ENCODE assay signal across 8 mouse cellular contexts in genomic region chr9:108002778-108003530, GRCm38 (mm10). TPM values are rescaled to one million over a fixed set of nuclear protein-coding genes. Genes with fewer than 3 reads are reported as not detected.
DNase-seq lines count a peak whose midpoint lies in the region; ATAC-seq and TF ChIP-seq lines count a peak whose summit lies in the region.

No protein-coding gene starts in this region.

- peak overlapping the region; percentile 78 for H3K4me2 ChIP-seq in liver, embryonic 15.5 days
- peak overlapping the region; percentile 61 for H3K4me2 ChIP-seq in stomach, embryonic 15.5 days

- intact Hi-C loops in gastrocnemius, adult 2 months (cut with DNase I) = loop anchor here (5.0 kb wide), 1 partner anchor 41 kb away; no protein-coding TSS in a partner anchor
- intact Hi-C loops in gastrocnemius, postnatal 14 days (cut with DNase I; ENCODE audit: low total_unique reads) = no loop called here

- H3K4me1 ChIP-seq in thymus, adult 2 months (replicated peaks; ENCODE audit: control insufficient read depth, insufficient read depth, low read length) = peaks cover 6% of the 10 kb centered on the region
- peaks cover 51% of the 10 kb centered on the region for H3K4me1 ChIP-seq in liver, embryonic 15.5 days (replicated peaks)
- 0 out of 2 replicates have a peak, but pooled peaks cover 7% of the 10 kb centered on the region for H3K4me1 ChIP-seq in stomach, embryonic 15.5 days

- no peaks in the 10 kb centered on the region for H3K9me3 ChIP-seq in liver, embryonic 15.5 days (replicated peaks)
- no peaks in the 10 kb centered on the region for H3K9me3 ChIP-seq in stomach, embryonic 15.5 days

- peak overlapping the region; percentile 77 for H3K4me3 ChIP-seq in gastrocnemius, adult 2 months
- H3K4me3 ChIP-seq in thymus, adult 2 months (ENCODE audit: control insufficient read depth, insufficient read depth, low read length) = peak overlapping the region; percentile 92
- H3K4me3 ChIP-seq in liver, embryonic 15.5 days (replicated peaks) = peak overlapping the region; percentile 100
- peak overlapping the region; percentile 100 for H3K4me3 ChIP-seq in stomach, embryonic 15.5 days (replicated peaks)

- no peak for DNase-seq in gastrocnemius, adult 2 months
- DNase-seq in gastrocnemius, postnatal 4 days (ENCODE audit: low spot score in 2 of 2) = no peak
- no peak for DNase-seq in thymus, adult 2 months
- DNase-seq in thymus, postnatal 25 days = no peak
- DNase-seq in gastrocnemius, postnatal 14 days = peak; percentile 56
- DNase-seq in urinary bladder, postnatal 4 days (ENCODE audit: low spot score in 2 of 2) = no peak

- H3K27me3 ChIP-seq in thymus, adult 2 months (ENCODE audit: control insufficient read depth, insufficient read depth, low read length) = no peaks in the 10 kb centered on the region
- H3K27me3 ChIP-seq in liver, embryonic 15.5 days = no peaks in the 10 kb centered on the region
- H3K27me3 ChIP-seq in stomach, embryonic 15.5 days (replicated peaks) = no peaks in the 10 kb centered on the region

- TF ChIP-seq CTCF in gastrocnemius, adult 2 months (IDR thresholded peaks at IDR 0.05) = no peak
- TF ChIP-seq CTCF in thymus, adult 2 months (IDR thresholded peaks at IDR 0.05; ENCODE audit: borderline replicate concordance, control insufficient read depth, extremely low read depth, insufficient read depth, low read length, poor library complexity) = no peak

- WGBS in thymus, adult 2 months = under 1% methylated on average over 50 of the region's 50 CpGs
- under 1% methylated on average over 50 of the region's 50 CpGs for WGBS in liver, embryonic 15.5 days (ENCODE audit: insufficient replicate concordance)
- WGBS in stomach, embryonic 15.5 days = under 1% methylated on average over 50 of the region's 50 CpGs

- H3K9ac ChIP-seq in liver, embryonic 15.5 days = peak overlapping the region; percentile 100
- peak overlapping the region; percentile 96 for H3K9ac ChIP-seq in stomach, embryonic 15.5 days

- H3K27ac ChIP-seq in gastrocnemius, adult 2 months = peak overlapping the region; percentile 99
- peak overlapping the region; percentile 70 for H3K27ac ChIP-seq in thymus, adult 2 months (ENCODE audit: control insufficient read depth, insufficient read depth, low read length)
- H3K27ac ChIP-seq in liver, embryonic 15.5 days (replicated peaks) = peak overlapping the region; percentile 98
- H3K27ac ChIP-seq in stomach, embryonic 15.5 days = peak overlapping the region; percentile 94

- peak; percentile 14; the same call in 1 of the 2 replicates for TF ChIP-seq POLR2A in thymus, adult 2 months (IDR thresholded peaks at IDR 0.05; ENCODE audit: control insufficient read depth, extremely low read depth, insufficient read depth, low read length, poor library complexity)

- H3K36me3 ChIP-seq in thymus, adult 2 months (ENCODE audit: control insufficient read depth, insufficient read depth, low read length) = no peaks in the 10 kb centered on the region
- peaks cover 10% of the 10 kb centered on the region for H3K36me3 ChIP-seq in liver, embryonic 15.5 days (replicated peaks)
- H3K36me3 ChIP-seq in stomach, embryonic 15.5 days = no peaks in the 10 kb centered on the region

- ATAC-seq in liver, embryonic 15.5 days (ENCODE audit: insufficient read depth) = peak; percentile 56
- peak; percentile 48 for ATAC-seq in stomach, embryonic 15.5 days (ENCODE audit: insufficient read depth, low FRiP score, low read depth)

RNA-seq across cellular contexts. Expression of gene Ip6k1, which starts 0.7 kb away (rescaled TPM):
- 10 to 100 TPM; 26.2 to 30.5 TPM for total RNA-seq in gastrocnemius, adult 2 months (2021)
- total RNA-seq in gastrocnemius, postnatal 4 days (2021) = 10 to 100 TPM; 59.7 to 66.2 TPM
- 197 and 254 TPM in 2 replicates for polyA plus RNA-seq in thymus, adult 2 months (2012; rRNA removed)
- total RNA-seq in gastrocnemius, postnatal 14 days (2021) = 10 to 100 TPM; 26.3 to 28.8 TPM
- 35.3 and 45.1 TPM in 2 replicates for polyA plus RNA-seq in liver, embryonic 15.5 days (2015; fragmentation: Nextera tagmentation; extraction: Ambion mirVana)
- 46.7 and 48.4 TPM in 2 replicates for polyA plus RNA-seq in stomach, embryonic 15.5 days (2015; fragmentation: Nextera tagmentation; extraction: Ambion mirVana)

RNA-seq across cellular contexts. Expression of gene Gm20662, which starts 6.8 kb away (rescaled TPM):
- not detected for total RNA-seq in gastrocnemius, adult 2 months (2021)
- under 1 TPM; 0.32 to 0.86 TPM for total RNA-seq in gastrocnemius, postnatal 4 days (2021)
- polyA plus RNA-seq in thymus, adult 2 months (2012; rRNA removed) = 0.60 and 3.2 TPM in 2 replicates
- not detected for total RNA-seq in gastrocnemius, postnatal 14 days (2021)
- polyA plus RNA-seq in liver, embryonic 15.5 days (2015; fragmentation: Nextera tagmentation; extraction: Ambion mirVana) = not detected in 2 replicates
- 0.46 and 1.1 TPM in 2 replicates for polyA plus RNA-seq in stomach, embryonic 15.5 days (2015; fragmentation: Nextera tagmentation; extraction: Ambion mirVana)

RNA-seq across cellular contexts. Expression of gene Cdhr4, which starts 10.7 kb away (rescaled TPM):
- under 1 TPM in 1 of 2 experiments, not detected in 1; 0.42 TPM for total RNA-seq in gastrocnemius, adult 2 months (2021)
- 1 to 10 TPM; 1.4 to 1.7 TPM for total RNA-seq in gastrocnemius, postnatal 4 days (2021)
- polyA plus RNA-seq in thymus, adult 2 months (2012; rRNA removed) = 5.1 and 7.3 TPM in 2 replicates
- 1 to 10 TPM in 1 of 2 experiments, under 1 TPM in 1; 0.68 to 1.1 TPM for total RNA-seq in gastrocnemius, postnatal 14 days (2021)
- polyA plus RNA-seq in liver, embryonic 15.5 days (2015; fragmentation: Nextera tagmentation; extraction: Ambion mirVana) = 1.1 and 1.5 TPM in 2 replicates
- 10.9 and 13.7 TPM in 2 replicates for polyA plus RNA-seq in stomach, embryonic 15.5 days (2015; fragmentation: Nextera tagmentation; extraction: Ambion mirVana)

RNA-seq across cellular contexts. Expression of gene Inka1, which starts 17.3 kb away (rescaled TPM):
- total RNA-seq in gastrocnemius, adult 2 months (2021) = 1 to 10 TPM; 1.1 to 3.2 TPM
- 10 to 100 TPM; 18.8 to 22.1 TPM for total RNA-seq in gastrocnemius, postnatal 4 days (2021)
- polyA plus RNA-seq in thymus, adult 2 months (2012; rRNA removed) = 10.5 and 14.8 TPM in 2 replicates
- 1 to 10 TPM; 6.0 to 7.6 TPM for total RNA-seq in gastrocnemius, postnatal 14 days (2021)
- 50.5 and 50.8 TPM in 2 replicates for polyA plus RNA-seq in liver, embryonic 15.5 days (2015; fragmentation: Nextera tagmentation; extraction: Ambion mirVana)
- polyA plus RNA-seq in stomach, embryonic 15.5 days (2015; fragmentation: Nextera tagmentation; extraction: Ambion mirVana) = 47.6 and 54.7 TPM in 2 replicates

RNA-seq across cellular contexts. Expression of gene Gm20661, which starts 20.1 kb away (rescaled TPM):
- total RNA-seq in gastrocnemius, adult 2 months (2021) = not detected
- under 1 TPM; 0.76 to 0.91 TPM for total RNA-seq in gastrocnemius, postnatal 4 days (2021)
- 0.58 and 0.93 TPM in 2 replicates for polyA plus RNA-seq in thymus, adult 2 months (2012; rRNA removed)
- under 1 TPM in 1 of 2 experiments, not detected in 1; 0.33 TPM for total RNA-seq in gastrocnemius, postnatal 14 days (2021)
- polyA plus RNA-seq in liver, embryonic 15.5 days (2015; fragmentation: Nextera tagmentation; extraction: Ambion mirVana) = 0.54 and 0.66 TPM in 2 replicates
- polyA plus RNA-seq in stomach, embryonic 15.5 days (2015; fragmentation: Nextera tagmentation; extraction: Ambion mirVana) = 6.1 and 6.9 TPM in 2 replicates
